Mouse (Mus musculus) G1E (cell line): ENCODE data around the gene Cbwd1. TPM values are rescaled to one million over a fixed set of nuclear protein-coding genes. Genes with fewer than 3 reads are reported as not detected.

ENCODE experiments used
- ATAC-seq: 2 replicates; pipeline ENCODE4 v1.8.0; 2016; ENCODE audit warnings: mild to moderate bottlenecking; ENCODE audit not compliant: insufficient number of reproducible peaks, poor library complexity, low FRiP score, severe bottlenecking; ENCODE audit errors: extremely low read depth
- DNase-seq: peaks from one replicate; pipeline ENCODE4 v3.0.0; 2012; ENCODE audit warnings: low spot score
- H3K27me3 ChIP-seq: 2 replicates; pipeline ENCODE4 v1.6.1; 2012; ENCODE audit warnings: mild to moderate bottlenecking, low read length, inconsistent platforms; ENCODE audit not compliant: insufficient read depth
- H3K36me3 ChIP-seq: replicated peaks from 2 replicates; pipeline ENCODE3; 2012; ENCODE audit warnings: mild to moderate bottlenecking, inconsistent platforms
- H3K4me1 ChIP-seq: 2 replicates; pipeline ENCODE4 v1.6.1; 2012; ENCODE audit warnings: low read depth, low read length, inconsistent platforms, mixed read lengths; ENCODE audit not compliant: insufficient read depth
- H3K4me3 ChIP-seq: 2 replicates; pipeline ENCODE4 v1.5.1; 2012; ENCODE audit warnings: low read depth, mild to moderate bottlenecking, inconsistent platforms, low read length, moderate library complexity, mixed read lengths
- H3K9me3 ChIP-seq: replicated peaks from 2 replicates; pipeline ENCODE4 v1.6.1; 2012; ENCODE audit warnings: inconsistent platforms
- CTCF ChIP-seq: IDR thresholded peaks from 2 replicates; pipeline ENCODE4 v1.5.1; 2012; ENCODE audit warnings: low read depth, low read length, inconsistent platforms, mixed read lengths
- GATA1 ChIP-seq: IDR thresholded peaks from 2 replicates; pipeline ENCODE4 v1.6.1; 2012; ENCODE audit warnings: borderline replicate concordance, low read length, inconsistent platforms, mixed read lengths
- GATA2 ChIP-seq: IDR thresholded peaks from 2 replicates; pipeline ENCODE4 v1.6.1; 2012; ENCODE audit warnings: low read depth, low read length, inconsistent platforms, borderline replicate concordance
- POLR2AphosphoS5 ChIP-seq: IDR thresholded peaks from 2 replicates; pipeline ENCODE4 v1.6.1; 2012; ENCODE audit warnings: low read depth, low read length, inconsistent platforms; ENCODE audit not compliant: insufficient replicate concordance
- TAL1 ChIP-seq: conservative IDR thresholded peaks from 2 replicates; pipeline ENCODE4 v1.6.1; 2012; ENCODE audit warnings: low read depth, low read length, inconsistent platforms, mixed read lengths
- polyA plus RNA-seq: library from polyadenylated mRNA; stranded (reverse); fragments of >175 nt; gene quantifications from 2 replicates; pipeline ENCODE4 v1.2.3, GENCODE M21; 2012
- total RNA-seq, 2 experiments: library from RNA; stranded (forward) in 1 of 2; stranded (reverse) in 1 of 2; fragments of 200-1000 nt in 1 of 2; fragments of >200 nt in 1 of 2; fragmentation: Nextera tagmentation in 1 of 2; gene quantifications; 2 replicates each; pipeline ENCODE4 v1.2.3; 2014 to 2017

Gene Cbwd1
- total and polyA plus RNA-seq, 3 experiments = 1.6 to 38.9 (median 22.0) TPM

DNA sequence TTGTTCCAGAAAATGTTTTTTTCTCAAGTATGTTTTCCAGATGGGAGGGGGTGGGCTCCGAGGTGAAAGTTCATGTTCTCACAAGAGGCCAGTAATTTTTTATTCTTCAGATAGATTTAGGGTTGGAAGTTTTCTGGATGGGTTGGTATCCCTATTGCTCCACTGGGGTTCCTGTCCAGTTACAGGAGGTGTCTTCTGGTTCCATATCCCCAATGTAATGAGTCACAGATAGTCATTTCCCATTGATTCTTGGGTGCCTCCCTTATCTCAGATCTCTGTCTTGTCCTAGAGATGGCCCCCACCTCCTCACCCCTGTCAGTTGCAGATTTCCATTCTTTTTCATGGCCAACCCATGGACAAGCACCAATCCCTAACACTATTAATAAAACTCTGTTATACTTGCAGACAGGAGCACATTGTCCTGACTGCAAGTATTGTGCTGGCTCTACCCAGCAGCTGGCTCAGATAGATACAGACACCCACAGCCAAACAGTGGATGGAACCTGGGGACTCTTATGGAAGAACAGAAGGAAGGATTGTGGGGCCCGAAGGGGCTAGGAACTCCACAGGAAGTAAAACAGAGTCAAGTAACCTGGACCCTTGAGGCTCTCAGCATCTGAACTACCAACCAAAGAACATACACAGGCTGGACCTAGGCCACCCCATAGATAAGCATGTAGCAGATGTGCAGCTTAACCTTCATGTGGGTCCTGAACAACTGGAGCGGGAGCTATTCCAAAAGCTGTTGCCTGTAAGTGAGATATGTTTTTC, 52.8 kb downstream of the Cbwd1 start:
- DNase-seq (no peak), ATAC-seq (no peak)
- Histone ChIP-seq H3K36me3 (no peaks in the 10 kb centered on the region), H3K9me3 (peaks cover 3% of the 10 kb centered on the region), H3K4me3 (no peak overlapping the region), H3K4me1 (no peaks in the 10 kb centered on the region), H3K27me3 (peaks cover 4% of the 10 kb centered on the region; the same call in 1 of the 2 replicates)
- TF ChIP-seq CTCF = no peak
- TF ChIP-seq GATA1 = no peak
- TF ChIP-seq POLR2AphosphoS5 = no peak
- TF ChIP-seq TAL1 = no peak
- TF ChIP-seq GATA2 = no peak

- ATAC-seq = no peak
- no peak overlapping the region for H3K4me3 ChIP-seq
- H3K27me3 ChIP-seq = peaks cover 4% of the 10 kb centered on the region; the same call in 1 of the 2 replicates
- H3K36me3 ChIP-seq = no peaks in the 10 kb centered on the region
- no peak for TF ChIP-seq GATA1
- TF ChIP-seq GATA2 = no peak
- no peak for TF ChIP-seq CTCF
- TF ChIP-seq POLR2AphosphoS5 = no peak
- TF ChIP-seq TAL1 = no peak
- peaks cover 2% of the 10 kb centered on the region for H3K9me3 ChIP-seq
- no peak for DNase-seq
- H3K4me1 ChIP-seq = no peaks in the 10 kb centered on the region
Observed at GRCm38 (mm10) chr19:24907655-24908054, 53.8 kb downstream of the Cbwd1 start.

GRCm38 (mm10) chr19:24902821-24903220, 58.6 kb downstream of the Cbwd1 start:
- DNase-seq (no peak), ATAC-seq (no peak)
- H3K36me3 ChIP-seq = no peaks in the 10 kb centered on the region
- TF ChIP-seq TAL1 (no peak), POLR2AphosphoS5 (no peak), CTCF (no peak), GATA2 (no peak), GATA1 (no peak)
- peaks cover 8% of the 10 kb centered on the region for H3K9me3 ChIP-seq
- H3K4me1 ChIP-seq = no peaks in the 10 kb centered on the region
- H3K4me3 ChIP-seq = no peak overlapping the region
- peaks cover 24% of the 10 kb centered on the region for H3K27me3 ChIP-seq

GRCm38 (mm10) chr19:24902256-24902655, 59.2 kb downstream of the Cbwd1 start:
- no peak for ATAC-seq
- no peak for DNase-seq
- TF ChIP-seq TAL1 = no peak
- TF ChIP-seq GATA1 = no peak
- TF ChIP-seq CTCF = no peak
- TF ChIP-seq POLR2AphosphoS5 = no peak
- no peak for TF ChIP-seq GATA2
- no peaks in the 10 kb centered on the region for H3K36me3 ChIP-seq
- H3K27me3 ChIP-seq = peaks cover 30% of the 10 kb centered on the region
- peaks cover 8% of the 10 kb centered on the region for H3K9me3 ChIP-seq
- no peak overlapping the region for H3K4me3 ChIP-seq
- no peaks in the 10 kb centered on the region for H3K4me1 ChIP-seq

GRCm38 (mm10) chr19:24901666-24902065, 59.7 kb downstream of the Cbwd1 start:
- H3K9me3 ChIP-seq = peaks cover 8% of the 10 kb centered on the region
- H3K36me3 ChIP-seq = no peaks in the 10 kb centered on the region
- H3K27me3 ChIP-seq = peaks cover 32% of the 10 kb centered on the region
- ATAC-seq (no peak), DNase-seq (no peak)
- no peak overlapping the region for H3K4me3 ChIP-seq
- H3K4me1 ChIP-seq = no peaks in the 10 kb centered on the region
- TF ChIP-seq TAL1 = no peak
- TF ChIP-seq GATA1 = no peak
- TF ChIP-seq CTCF = no peak
- TF ChIP-seq GATA2 = no peak
- no peak for TF ChIP-seq POLR2AphosphoS5

- ATAC-seq (no peak), DNase-seq (no peak)
- H3K4me3 ChIP-seq = no peak within 1 kb of the TSS
- peaks cover 8% of the 10 kb centered on the region for H3K9me3 ChIP-seq
- peaks cover 32% of the 10 kb centered on the region for H3K27me3 ChIP-seq
- TF ChIP-seq GATA2 = no peak
- TF ChIP-seq TAL1 = no peak
- no peak for TF ChIP-seq GATA1
- no peaks in the 10 kb centered on the region for H3K36me3 ChIP-seq
- no peaks in the 10 kb centered on the region for H3K4me1 ChIP-seq
Observed at GRCm38 (mm10) chr19:24900581-24901220, 60.7 kb downstream of the Cbwd1 start, which contains the start of gene Foxd4. Gene Foxd4, minus strand, starts transcription at chr19:24901197.
